Mouse (Mus musculus) forebrain, embryonic 14.5 days (tissue): ENCODE data around the gene Kirrel3. TPM values are rescaled to one million over a fixed set of nuclear protein-coding genes. Genes with fewer than 3 reads are reported as not detected.

Experiments used
- ATAC-seq: fragments of 200-750 bp; cut with Nextera tagmentation; 2 replicates; pipeline ENCODE4 v1.8.0; 2017; ENCODE audit warnings: mild to moderate bottlenecking, moderate library complexity
- DNase-seq: peaks from one replicate; pipeline ENCODE4 v3.0.0-alpha.2; 2015; ENCODE audit warnings: low spot score
- H3K27ac ChIP-seq: fragments of 300-500 bp; sonication (generic); 2 replicates; pipeline ENCODE4 v1.5.1; 2014; ENCODE audit warnings: low read depth, mild to moderate bottlenecking, control low read depth, low read length, moderate library complexity
- H3K27me3 ChIP-seq: fragments of 300-500 bp; sonication (generic); replicated peaks from 2 replicates; pipeline ENCODE4 v1.6.1; 2014; ENCODE audit warnings: low read length, control low read depth, mixed read lengths; ENCODE audit not compliant: control insufficient read depth, insufficient read depth
- H3K36me3 ChIP-seq: fragments of 300-500 bp; sonication (generic); 2 replicates; pipeline ENCODE4 v1.6.1; 2014; ENCODE audit warnings: low read length, control low read depth; ENCODE audit not compliant: control insufficient read depth, insufficient read depth
- H3K4me1 ChIP-seq: fragments of 300-500 bp; sonication (generic); 2 replicates; pipeline ENCODE4 v1.6.1; 2014; ENCODE audit warnings: antibody characterized with exemption, low read length, control low read depth; ENCODE audit not compliant: control insufficient read depth, insufficient read depth
- H3K4me2 ChIP-seq: fragments of 300-500 bp; sonication (generic); 2 replicates; pipeline ENCODE4 v1.6.1; 2014; ENCODE audit warnings: mild to moderate bottlenecking, control low read depth, low read length
- H3K4me3 ChIP-seq: fragments of 300-500 bp; sonication (generic); 2 replicates; pipeline ENCODE4 v1.5.1; 2014; ENCODE audit warnings: low read depth, low read length, control low read depth
- H3K9ac ChIP-seq: fragments of 300-500 bp; sonication (generic); 2 replicates; pipeline ENCODE4 v1.6.1; 2014; ENCODE audit warnings: mild to moderate bottlenecking, low read length, control low read depth, moderate library complexity
- H3K9me3 ChIP-seq: fragments of 300-500 bp; sonication (generic); replicated peaks from 2 replicates; pipeline ENCODE4 v1.6.1; 2016; ENCODE audit warnings: low read length, control low read depth, mixed read lengths; ENCODE audit not compliant: control insufficient read depth
- WGBS: fragments of 180-500 bp; shearing (Covaris S2); extraction: QIAGEN DNeasy Blood & Tissue Kit; methylation state at CpG from one replicate; pipeline ENCODE4 v1.1.7; 2014; 5-methylcytosine and 5-hydroxymethylcytosine counted together
- polyA plus RNA-seq: library from polyadenylated mRNA; unstranded; fragments of >200 nt; fragmentation: Nextera tagmentation; extraction: Ambion mirVana; gene quantifications from 2 replicates; pipeline ENCODE4 v1.2.1, GENCODE M21; 2014

Gene Kirrel3
- polyA plus RNA-seq, 1 experiment from 2014 or later = 31.0 TPM

GRCm38 (mm10) chr9:34797688-34798339, 312.1 kb downstream of the Kirrel3 start:
- WGBS = 60% methylated on average over 6 of the region's 6 CpGs
- Histone ChIP-seq H3K9ac (no peak overlapping the region), H3K4me2 (no peak overlapping the region), H3K27me3 (no peaks in the 10 kb centered on the region), H3K4me3 (no peak overlapping the region), H3K27ac (no peak overlapping the region), H3K36me3 (no peaks in the 10 kb centered on the region), H3K9me3 (no peaks in the 10 kb centered on the region), H3K4me1 (no peaks in the 10 kb centered on the region)
- DNase-seq (no peak), ATAC-seq (no peak)

DNA sequence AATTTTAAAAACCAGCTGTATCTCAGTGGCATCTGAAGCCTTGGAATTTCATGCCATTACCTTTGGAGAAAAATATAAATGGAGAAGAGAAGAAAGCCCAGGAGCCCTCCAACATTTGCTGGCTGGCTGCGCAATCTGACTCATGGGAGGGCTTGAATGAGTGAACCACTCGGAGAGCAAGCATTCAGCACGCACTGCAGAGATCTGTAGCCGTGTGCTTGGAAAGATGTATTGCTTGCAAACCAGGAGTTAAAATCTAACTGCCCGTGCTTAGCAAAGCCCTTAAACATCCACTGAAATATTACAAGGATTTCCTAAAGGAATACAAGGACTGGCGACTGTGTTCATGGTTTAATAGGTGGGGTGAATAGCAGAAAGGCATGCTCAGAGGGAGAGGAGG, 316.0 kb downstream of the Kirrel3 start:
- 85% methylated on average over 6 of the region's 6 CpGs for WGBS
- Histone ChIP-seq H3K9ac (no peak overlapping the region), H3K36me3 (no peaks in the 10 kb centered on the region), H3K4me2 (no peak overlapping the region), H3K27me3 (no peaks in the 10 kb centered on the region), H3K27ac (no peak overlapping the region), H3K4me1 (no peaks in the 10 kb centered on the region), H3K4me3 (no peak overlapping the region), H3K9me3 (no peaks in the 10 kb centered on the region)
- no peak for ATAC-seq
- no peak for DNase-seq

DNA sequence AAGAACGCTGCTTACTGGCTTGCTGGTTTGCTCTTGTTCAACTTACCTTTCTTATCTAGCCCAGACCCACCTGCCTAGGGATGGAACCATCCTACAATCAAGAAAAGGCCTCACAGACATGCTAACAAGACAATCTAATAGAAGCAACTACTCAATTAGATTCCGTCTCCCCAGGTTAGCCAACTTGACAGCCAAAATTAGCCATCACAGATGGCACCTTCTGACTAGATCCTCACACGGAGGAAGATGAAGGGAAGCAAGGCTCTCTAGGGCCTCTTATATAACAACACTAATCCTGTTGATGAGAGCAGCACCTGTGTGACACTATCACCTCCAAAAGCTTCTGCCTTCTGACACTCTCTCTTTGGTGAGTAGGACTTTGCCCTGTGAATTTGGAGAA, 321.2 kb downstream of the Kirrel3 start:
- H3K27ac ChIP-seq = no peak overlapping the region
- ATAC-seq = no peak
- no peak overlapping the region for H3K4me3 ChIP-seq
- H3K4me2 ChIP-seq = no peak overlapping the region
- no peaks in the 10 kb centered on the region for H3K36me3 ChIP-seq
- whole genome bisulfite sequencing = 93% methylated on average over 3 of the region's 3 CpGs
- H3K9me3 ChIP-seq = no peaks in the 10 kb centered on the region
- no peak for DNase-seq
- no peak overlapping the region for H3K9ac ChIP-seq
- H3K4me1 ChIP-seq = no peaks in the 10 kb centered on the region
- H3K27me3 ChIP-seq = no peaks in the 10 kb centered on the region

GRCm38 (mm10) chr9:34809993-34810513, 324.4 kb downstream of the Kirrel3 start:
- Histone ChIP-seq H3K9ac (no peak overlapping the region), H3K4me1 (no peaks in the 10 kb centered on the region), H3K9me3 (no peaks in the 10 kb centered on the region), H3K27me3 (no peaks in the 10 kb centered on the region), H3K27ac (no peak overlapping the region), H3K36me3 (no peaks in the 10 kb centered on the region), H3K4me3 (no peak overlapping the region), H3K4me2 (no peak overlapping the region)
- ATAC-seq (no peak), DNase-seq (no peak)
- WGBS = 67% methylated on average over 5 of the region's 5 CpGs

- DNase-seq = peak; percentile 22
- H3K27me3 ChIP-seq = no peaks in the 10 kb centered on the region
- no peak overlapping the region for H3K4me3 ChIP-seq
- no peaks in the 10 kb centered on the region for H3K36me3 ChIP-seq
- 0 out of 2 replicates have a peak overlapping the region, but pooled peaks have one; percentile 0 for H3K27ac ChIP-seq
- no peak overlapping the region for H3K4me2 ChIP-seq
- 32% methylated on average over 10 of the region's 10 CpGs for WGBS
- no peaks in the 10 kb centered on the region; the same call in 1 of the 2 replicates for H3K4me1 ChIP-seq
- H3K9ac ChIP-seq = no peak overlapping the region
- ATAC-seq = no peak
- no peaks in the 10 kb centered on the region for H3K9me3 ChIP-seq
These were observed 332.8 kb downstream of the Kirrel3 start for GRCm38 (mm10) chr9:34818325-34818976.

DNA sequence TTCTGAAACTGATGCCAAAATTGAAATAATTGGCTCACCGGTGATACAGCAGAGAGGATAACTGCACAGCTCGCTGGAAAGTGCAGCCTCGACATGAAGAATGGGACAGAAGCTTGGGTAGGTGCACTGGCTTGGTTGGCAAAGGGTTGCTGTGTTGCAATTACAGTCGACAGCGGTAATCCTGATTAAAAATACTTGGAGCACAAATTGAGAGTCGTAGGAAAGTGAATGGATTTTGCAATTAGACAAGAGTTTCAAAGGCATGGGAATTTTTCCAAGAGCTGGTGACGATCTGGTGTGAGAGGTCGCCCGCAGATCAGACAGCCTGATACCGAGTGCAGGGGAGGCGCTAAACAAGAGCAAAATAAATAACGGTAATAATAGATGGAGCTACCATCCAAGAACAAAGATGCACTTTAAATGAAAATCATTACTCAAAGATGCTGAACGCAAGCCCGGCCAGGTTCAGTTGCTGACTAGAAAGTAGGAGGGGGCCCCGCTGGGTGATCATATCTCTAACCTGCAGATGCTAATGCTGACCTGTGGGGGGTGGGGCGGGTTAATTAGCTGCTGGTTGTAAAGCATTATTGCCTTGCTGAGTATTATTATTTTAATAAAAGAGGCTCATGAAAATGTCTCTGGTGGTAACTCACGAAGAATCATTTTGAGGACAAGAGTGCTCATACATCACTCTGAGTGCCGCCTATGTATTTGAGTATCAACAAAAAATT, 338.8 kb downstream of the Kirrel3 start:
- Histone ChIP-seq H3K4me1 (peaks cover 13% of the 10 kb centered on the region), H3K27ac (peak overlapping the region; percentile 6; the same call in 1 of the 2 replicates), H3K27me3 (no peaks in the 10 kb centered on the region), H3K9ac (no peak overlapping the region), H3K9me3 (no peaks in the 10 kb centered on the region), H3K4me2 (no peak overlapping the region), H3K36me3 (no peaks in the 10 kb centered on the region), H3K4me3 (no peak overlapping the region)
- DNase-seq (peak; percentile 71), ATAC-seq (peak; percentile 60; the same call in 1 of the 2 replicates)
- 32% methylated on average over 18 of the region's 18 CpGs for WGBS

- Histone ChIP-seq H3K4me1 (peaks cover 13% of the 10 kb centered on the region), H3K9me3 (no peaks in the 10 kb centered on the region), H3K4me3 (no peak overlapping the region), H3K9ac (no peak overlapping the region), H3K36me3 (no peaks in the 10 kb centered on the region), H3K27me3 (no peaks in the 10 kb centered on the region), H3K27ac (peak overlapping the region; percentile 6; the same call in 1 of the 2 replicates), H3K4me2 (no peak overlapping the region)
- 12% methylated on average over 2 of the region's 2 CpGs for WGBS
- ATAC-seq (no peak), DNase-seq (no peak)
These were observed 339.4 kb downstream of the Kirrel3 start for GRCm38 (mm10) chr9:34825089-34825400.

DNA sequence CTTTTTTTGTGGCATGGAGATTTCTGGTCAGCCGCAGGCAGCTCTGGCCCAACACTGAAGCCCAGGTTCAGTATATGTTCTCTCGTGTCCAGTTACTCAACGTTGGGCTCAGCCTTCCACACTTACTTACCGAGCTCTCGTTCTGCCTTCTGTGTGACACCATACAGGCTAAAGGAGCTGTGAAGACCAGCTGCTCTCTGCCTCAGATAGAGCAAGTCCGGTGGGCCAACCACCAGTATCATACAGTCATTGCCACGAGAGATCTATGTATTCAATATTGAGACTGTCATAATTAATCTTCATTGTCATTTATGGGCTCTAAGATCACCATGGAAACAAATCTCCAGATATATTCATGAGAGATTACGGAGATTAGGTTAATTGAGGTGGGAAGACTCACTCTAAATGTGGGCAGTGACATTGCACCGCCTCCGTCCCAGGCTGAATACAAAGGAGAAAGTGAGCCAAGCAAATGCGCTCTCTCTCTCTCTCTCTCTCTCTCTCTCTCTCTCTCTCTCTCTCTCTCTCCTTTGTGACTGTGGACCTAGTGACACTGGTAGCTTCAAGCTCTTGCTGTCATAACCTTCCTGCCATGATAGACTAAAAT, 339.8 kb downstream of the Kirrel3 start:
- WGBS = 18% methylated on average over 11 of the region's 11 CpGs
- H3K4me2 ChIP-seq = no peak overlapping the region
- no peak overlapping the region for H3K9ac ChIP-seq
- DNase-seq = peak; percentile 29
- peak; percentile 35; the same call in 1 of the 2 replicates for ATAC-seq
- H3K4me1 ChIP-seq = peaks cover 13% of the 10 kb centered on the region
- no peaks in the 10 kb centered on the region for H3K27me3 ChIP-seq
- no peak overlapping the region for H3K27ac ChIP-seq
- H3K9me3 ChIP-seq = no peaks in the 10 kb centered on the region
- no peaks in the 10 kb centered on the region for H3K36me3 ChIP-seq
- no peak overlapping the region for H3K4me3 ChIP-seq
